Mouse (Mus musculus): ENCODE results near the gene Gbx1. TPM values are rescaled to one million over a fixed set of nuclear protein-coding genes. Genes with fewer than 3 reads are reported as not detected.
A peak's percentile ranks its signal among the peaks of the same experiment; 100 is the strongest.
"Not testable (repeated sequence)": the region's sequence is repeated elsewhere in the genome, so short reads cannot be mapped to it uniquely, and the experiment has no call there.

The Gbx1 gene
- 5.9 and 13.7 TPM in 2 replicates for polyA plus RNA-seq (2015; fragmentation: Nextera tagmentation; extraction: Ambion mirVana)

- Histone ChIP-seq H3K36me3 (no peaks in the 10 kb centered on the region), H3K9me3 (replicated peaks) (no peaks in the 10 kb centered on the region), H3K4me2 (peak within 1 kb of the TSS; percentile 96), H3K27me3 (replicated peaks) (peaks cover 68% of the 10 kb centered on the region), H3K4me3 (replicated peaks) (peak within 1 kb of the TSS; percentile 53), H3K4me1 (peaks cover 40% of the 10 kb centered on the region), H3K27ac (replicated peaks) (peak within 1 kb of the TSS; percentile 51), H3K9ac (replicated peaks) (peak within 1 kb of the TSS; percentile 64)
- ATAC-seq (ENCODE audit: low FRiP score): no peak
- under 1% methylated on average over 21 of the region's 49 CpGs for WGBS
Measured at GRCm38 (mm10) chr5:24526889-24527230, at the start of gene Gbx1. Gbx1 (minus strand) TSS chr5:24527202.

- no peaks in the 10 kb centered on the region for H3K27me3 ChIP-seq (replicated peaks)
- peaks cover 33% of the 10 kb centered on the region for H3K36me3 ChIP-seq
- H3K4me2 ChIP-seq: peak overlapping the region; percentile 90
- peaks cover 24% of the 10 kb centered on the region for H3K4me1 ChIP-seq
- ATAC-seq (ENCODE audit: low FRiP score): peak; percentile 32
- peak overlapping the region; percentile 65 for H3K9ac ChIP-seq (replicated peaks)
- H3K4me3 ChIP-seq (replicated peaks): peak overlapping the region; percentile 77
- H3K9me3 ChIP-seq (replicated peaks): no peaks in the 10 kb centered on the region
- under 1% methylated on average over 32 of the region's 32 CpGs for WGBS
- peak overlapping the region; percentile 83 for H3K27ac ChIP-seq (replicated peaks)
Measured at GRCm38 (mm10) chr5:24576801-24577182, 49.8 kb upstream of the Gbx1 start.

GRCm38 (mm10) chr5:24575948-24576347 is 48.9 kb upstream of the Gbx1 start:
- peak overlapping the region; percentile 77 for H3K4me3 ChIP-seq (replicated peaks)
- peaks cover 42% of the 10 kb centered on the region for H3K36me3 ChIP-seq
- H3K27me3 ChIP-seq (replicated peaks): no peaks in the 10 kb centered on the region
- peaks cover 24% of the 10 kb centered on the region for H3K4me1 ChIP-seq
- no peak for ATAC-seq (ENCODE audit: low FRiP score)
- H3K9me3 ChIP-seq (replicated peaks): no peaks in the 10 kb centered on the region
- peak overlapping the region; percentile 65 for H3K9ac ChIP-seq (replicated peaks)
- 92% methylated on average over 1 of the region's 1 CpGs for WGBS
- peak overlapping the region; percentile 90 for H3K4me2 ChIP-seq
- H3K27ac ChIP-seq (replicated peaks): no peak overlapping the region

GRCm38 (mm10) chr5:24556709-24557108 is 29.7 kb upstream of the Gbx1 start, which contains the start of gene 4931409K22Rik:
4931409K22Rik (minus strand) TSS chr5:24556809.
- H3K9ac ChIP-seq (replicated peaks): no peak within 1 kb of the TSS
- H3K4me1 ChIP-seq: peaks cover 6% of the 10 kb centered on the region
- H3K36me3 ChIP-seq: no peaks in the 10 kb centered on the region
- no peak within 1 kb of the TSS for H3K4me2 ChIP-seq
- H3K4me3 ChIP-seq (replicated peaks): no peak within 1 kb of the TSS
- ATAC-seq (ENCODE audit: low FRiP score): no peak
- 90% methylated on average over 2 of the region's 2 CpGs for WGBS
- no peak within 1 kb of the TSS for H3K27ac ChIP-seq (replicated peaks)
- no peaks in the 10 kb centered on the region for H3K9me3 ChIP-seq (replicated peaks)
- H3K27me3 ChIP-seq (replicated peaks): no peaks in the 10 kb centered on the region

DNA sequence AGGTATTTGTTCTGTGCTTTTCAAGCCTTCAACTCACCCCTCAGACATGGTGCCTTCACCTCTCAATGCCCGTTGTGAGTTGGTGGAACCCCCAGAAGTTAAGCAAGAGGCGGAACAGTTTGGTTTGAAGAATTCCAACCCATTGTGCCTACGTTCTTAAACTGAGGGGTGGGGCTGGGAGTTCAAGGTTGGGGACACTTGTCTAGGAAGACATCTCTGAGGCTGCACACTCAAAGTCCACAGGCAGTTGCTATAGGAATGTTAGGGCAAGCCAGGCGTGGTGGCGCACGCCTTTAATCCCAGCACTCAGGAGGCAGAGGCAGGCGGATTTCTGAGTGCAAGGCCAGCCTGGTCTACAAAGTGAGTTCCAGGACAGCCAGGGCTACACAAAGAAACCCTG is 28.3 kb upstream of the Gbx1 start:
- not testable (repeated sequence) for H3K4me2 ChIP-seq; H3K27me3 ChIP-seq (replicated peaks); H3K27ac ChIP-seq (replicated peaks); H3K4me3 ChIP-seq (replicated peaks); H3K36me3 ChIP-seq; H3K9ac ChIP-seq (replicated peaks); ATAC-seq (ENCODE audit: low FRiP score); H3K9me3 ChIP-seq (replicated peaks)
- WGBS: 95% methylated on average over 7 of the region's 7 CpGs
- H3K4me1 ChIP-seq: peaks cover 19% of the 10 kb centered on the region

DNA sequence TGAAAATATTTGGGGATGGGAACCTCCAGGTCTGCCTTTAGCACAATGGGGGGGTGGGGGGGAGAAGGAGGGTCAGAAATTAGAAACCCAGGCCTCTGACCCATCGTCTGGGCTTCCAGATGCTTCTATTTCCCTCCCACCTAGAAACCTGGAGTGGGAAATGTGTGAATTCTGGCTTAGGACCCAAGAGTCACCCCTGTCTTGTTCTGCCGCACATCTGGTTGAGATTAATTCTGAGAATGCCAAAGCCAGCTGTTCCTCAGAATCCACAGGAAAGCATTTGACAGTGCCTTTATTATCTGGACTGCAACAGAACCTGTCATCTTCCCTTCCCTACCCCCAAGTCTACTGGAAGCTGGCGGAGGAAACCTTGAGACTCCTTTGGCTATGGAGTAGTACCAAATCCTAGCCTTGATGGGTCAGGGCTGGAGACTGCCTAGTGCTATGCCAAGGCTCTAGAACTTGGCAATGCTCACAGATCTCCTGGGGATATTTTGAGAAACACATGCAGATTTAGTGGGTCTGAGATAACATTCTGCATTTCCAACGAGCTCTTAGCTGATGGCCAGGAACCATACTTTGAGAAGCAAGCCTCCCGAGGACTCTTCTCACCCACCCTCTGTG is 26.7 kb upstream of the Gbx1 start:
- Histone ChIP-seq H3K4me3 (replicated peaks) (no peak overlapping the region), H3K27ac (replicated peaks) (no peak overlapping the region), H3K4me2 (no peak overlapping the region), H3K4me1 (peaks cover 26% of the 10 kb centered on the region), H3K9me3 (replicated peaks) (no peaks in the 10 kb centered on the region), H3K36me3 (no peaks in the 10 kb centered on the region), H3K27me3 (replicated peaks) (0 out of 2 replicates have a peak, but pooled peaks cover 5% of the 10 kb centered on the region), H3K9ac (replicated peaks) (no peak overlapping the region)
- 76% methylated on average over 5 of the region's 5 CpGs for WGBS
- ATAC-seq (ENCODE audit: low FRiP score): no peak

DNA sequence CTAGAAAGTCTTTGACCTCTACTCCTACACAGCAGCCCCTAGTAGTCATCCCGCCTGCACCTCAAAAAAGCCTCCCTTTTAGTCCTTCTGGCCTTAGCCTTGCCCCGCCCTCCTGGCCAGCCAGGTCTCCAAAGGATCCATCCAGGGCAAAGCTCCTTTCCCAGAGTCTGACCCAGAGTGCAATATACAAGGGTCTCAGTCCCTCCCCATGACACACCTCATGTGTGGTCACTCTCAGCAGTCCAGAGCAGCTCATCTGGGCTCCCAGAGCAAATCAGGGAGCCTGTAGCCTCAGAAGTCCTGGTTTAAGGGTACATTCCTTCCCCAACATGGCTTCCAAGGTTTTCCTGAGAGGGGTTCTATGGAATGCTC is 24.3 kb upstream of the Gbx1 start:
- H3K4me2 ChIP-seq: peak overlapping the region; percentile 49
- no peak overlapping the region for H3K9ac ChIP-seq (replicated peaks)
- peaks cover 26% of the 10 kb centered on the region for H3K4me1 ChIP-seq
- WGBS: 38% methylated on average over 2 of the region's 2 CpGs
- no peak overlapping the region for H3K4me3 ChIP-seq (replicated peaks)
- peak; percentile 39 for ATAC-seq (ENCODE audit: low FRiP score)
- peak overlapping the region; percentile 65 for H3K27ac ChIP-seq (replicated peaks)
- H3K36me3 ChIP-seq: no peaks in the 10 kb centered on the region
- H3K9me3 ChIP-seq (replicated peaks): no peaks in the 10 kb centered on the region
- H3K27me3 ChIP-seq (replicated peaks): 0 out of 2 replicates have a peak, but pooled peaks cover 5% of the 10 kb centered on the region

DNA sequence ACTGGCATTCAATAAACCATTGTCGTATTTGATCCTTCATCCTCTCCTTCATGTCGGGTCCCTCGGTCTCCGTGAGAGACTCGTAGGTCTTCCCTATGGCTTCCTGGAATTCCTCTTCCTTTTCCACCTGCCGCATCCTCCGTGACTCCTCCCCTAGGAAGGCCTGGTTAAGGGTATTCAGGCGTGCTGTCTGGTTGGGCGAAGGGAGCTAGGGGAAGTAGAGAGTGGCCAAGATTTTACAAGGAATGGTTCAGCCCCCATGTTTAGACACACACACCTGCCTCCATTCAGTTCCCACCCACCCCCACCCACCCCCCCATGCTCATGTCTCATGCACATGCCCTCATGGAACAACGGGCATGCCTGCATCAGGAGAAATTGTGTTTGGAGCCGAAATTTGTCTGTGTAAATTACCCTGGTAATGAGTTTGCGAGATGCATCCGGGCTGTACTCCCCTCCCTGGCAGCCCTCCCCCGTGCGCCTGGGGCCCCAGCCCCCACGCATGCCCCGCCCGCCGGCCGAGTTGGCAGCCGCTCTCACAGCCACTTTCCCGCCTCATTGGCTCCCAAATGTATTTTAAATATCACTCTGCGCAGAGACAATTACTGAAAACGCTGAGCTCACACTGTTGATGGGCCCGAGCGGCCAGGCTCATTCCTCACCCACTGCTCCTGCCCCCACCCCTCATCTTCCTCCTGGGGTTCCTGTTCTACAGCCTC is 23.8 kb upstream of the Gbx1 start:
- Histone ChIP-seq H3K4me2 (peak overlapping the region; percentile 49), H3K9me3 (replicated peaks) (no peaks in the 10 kb centered on the region), H3K4me1 (peaks cover 26% of the 10 kb centered on the region), H3K27me3 (replicated peaks) (0 out of 2 replicates have a peak, but pooled peaks cover 5% of the 10 kb centered on the region), H3K27ac (replicated peaks) (peak overlapping the region; percentile 65), H3K9ac (replicated peaks) (no peak overlapping the region), H3K36me3 (no peaks in the 10 kb centered on the region), H3K4me3 (replicated peaks) (no peak overlapping the region; the same call in 1 of the 2 replicates)
- 17% methylated on average over 26 of the region's 26 CpGs for WGBS
- peak; percentile 88 for ATAC-seq (ENCODE audit: low FRiP score)

- Histone ChIP-seq H3K4me1 (peaks cover 12% of the 10 kb centered on the region; the same call in 1 of the 2 replicates), H3K9ac (replicated peaks) (no peak overlapping the region), H3K27ac (replicated peaks) (no peak overlapping the region), H3K9me3 (replicated peaks) (no peaks in the 10 kb centered on the region), H3K27me3 (replicated peaks) (no peaks in the 10 kb centered on the region; the same call in 1 of the 2 replicates), H3K4me3 (replicated peaks) (no peak overlapping the region), H3K36me3 (no peaks in the 10 kb centered on the region), H3K4me2 (no peak overlapping the region)
- ATAC-seq (ENCODE audit: low FRiP score): no peak
- 83% methylated on average over 7 of the region's 7 CpGs for WGBS
Measured at GRCm38 (mm10) chr5:24542643-24543042, 15.6 kb upstream of the Gbx1 start.

- Histone ChIP-seq H3K27ac (replicated peaks) (no peak overlapping the region), H3K27me3 (replicated peaks) (no peaks in the 10 kb centered on the region; the same call in 1 of the 2 replicates), H3K9ac (replicated peaks) (no peak overlapping the region), H3K4me2 (no peak overlapping the region), H3K36me3 (no peaks in the 10 kb centered on the region), H3K4me1 (peaks cover 22% of the 10 kb centered on the region; the same call in 1 of the 2 replicates), H3K4me3 (replicated peaks) (no peak overlapping the region), H3K9me3 (replicated peaks) (no peaks in the 10 kb centered on the region)
- 55% methylated on average over 6 of the region's 6 CpGs for WGBS
- no peak for ATAC-seq (ENCODE audit: low FRiP score)
Measured at GRCm38 (mm10) chr5:24541144-24541569, 14.2 kb upstream of the Gbx1 start.

DNA sequence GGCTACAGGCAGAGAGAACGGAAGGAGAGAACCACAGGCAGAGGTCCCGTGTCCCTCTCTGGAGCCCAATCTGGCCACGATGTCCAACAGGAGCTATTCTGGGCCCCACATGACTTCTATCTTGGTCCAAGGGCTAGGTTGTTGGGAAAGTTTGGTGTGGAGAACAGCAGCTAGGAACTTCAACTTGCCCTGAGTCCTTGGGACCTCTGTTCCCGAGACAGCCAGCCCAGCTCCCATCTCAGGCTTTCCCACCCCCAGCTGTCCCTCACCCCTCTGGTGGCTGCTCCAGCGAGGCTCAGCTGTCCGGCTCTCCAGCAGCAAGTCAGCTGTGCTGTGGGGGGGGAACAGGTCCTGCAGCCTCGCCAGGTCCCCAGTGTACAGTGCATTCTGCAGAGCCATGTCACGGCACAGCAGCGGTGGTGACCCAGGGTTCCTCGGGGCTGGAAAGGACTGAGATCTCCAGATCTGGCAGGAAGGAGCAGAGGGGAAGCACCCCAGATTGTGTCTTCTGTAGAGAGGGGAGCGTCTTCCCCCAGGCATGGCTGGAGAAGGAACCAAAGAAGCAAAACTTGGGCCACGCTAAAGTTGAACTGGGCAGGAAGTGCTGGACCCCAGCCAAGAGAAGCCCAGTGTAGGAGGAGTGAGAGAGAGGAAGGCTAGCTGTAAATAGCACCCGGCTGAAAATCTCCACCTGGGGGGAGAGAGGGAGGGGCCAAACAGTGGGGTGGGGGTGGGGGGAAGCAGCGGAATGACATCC is 13.6 kb upstream of the Gbx1 start, which contains the start of gene Asb10:
Gene Asb10, minus strand, starts transcription at position 592 of the 757 bp plus-strand sequence.
- peak within 1 kb of the TSS; percentile 27 for H3K4me2 ChIP-seq
- no peak for ATAC-seq (ENCODE audit: low FRiP score)
- no peaks in the 10 kb centered on the region; the same call in 1 of the 2 replicates for H3K27me3 ChIP-seq (replicated peaks)
- no peaks in the 10 kb centered on the region for H3K9me3 ChIP-seq (replicated peaks)
- no peak within 1 kb of the TSS for H3K27ac ChIP-seq (replicated peaks)
- H3K4me1 ChIP-seq: peaks cover 22% of the 10 kb centered on the region; the same call in 1 of the 2 replicates
- no peak within 1 kb of the TSS for H3K9ac ChIP-seq (replicated peaks)
- 46% methylated on average over 14 of the region's 14 CpGs for WGBS
- H3K36me3 ChIP-seq: no peaks in the 10 kb centered on the region
- no peak within 1 kb of the TSS for H3K4me3 ChIP-seq (replicated peaks)
